Mouse (Mus musculus): ENCODE results near the gene Olfr631.

DNA sequence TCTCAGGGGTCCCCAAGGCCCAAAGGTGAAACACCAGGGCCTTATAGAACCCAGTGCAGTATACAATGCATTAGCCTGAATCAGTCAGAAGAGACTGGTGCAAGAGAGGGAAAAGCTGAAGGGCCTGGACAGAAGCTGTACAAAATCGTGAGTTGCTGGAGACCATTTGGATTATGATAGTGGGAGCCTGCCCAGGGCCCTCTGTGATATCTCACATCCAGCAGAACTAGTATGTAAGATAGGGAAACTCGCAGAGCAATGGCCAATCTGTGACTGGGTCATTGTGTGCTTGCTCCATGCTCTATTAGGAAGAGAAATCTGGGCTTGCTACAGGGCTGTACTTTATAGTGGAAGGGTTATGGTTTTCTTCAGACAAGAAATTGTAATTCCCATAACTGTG lies 5.6 kb downstream of the Olfr631 start, which contains the start of gene Olfr632:
- no peak for TF ChIP-seq CTCF (IDR thresholded peaks at IDR 0.05; ENCODE audit: extremely low read depth, insufficient read depth, insufficient read length, insufficient replicate concordance)
- no peak for TF ChIP-seq POLR2A (IDR thresholded peaks at IDR 0.05; ENCODE audit: low read depth, low read length)

Measured in spleen, adult 2 months (tissue).